Comparison of ENCODE assay signal across 8 mouse cellular contexts in the genomic region with DNA sequence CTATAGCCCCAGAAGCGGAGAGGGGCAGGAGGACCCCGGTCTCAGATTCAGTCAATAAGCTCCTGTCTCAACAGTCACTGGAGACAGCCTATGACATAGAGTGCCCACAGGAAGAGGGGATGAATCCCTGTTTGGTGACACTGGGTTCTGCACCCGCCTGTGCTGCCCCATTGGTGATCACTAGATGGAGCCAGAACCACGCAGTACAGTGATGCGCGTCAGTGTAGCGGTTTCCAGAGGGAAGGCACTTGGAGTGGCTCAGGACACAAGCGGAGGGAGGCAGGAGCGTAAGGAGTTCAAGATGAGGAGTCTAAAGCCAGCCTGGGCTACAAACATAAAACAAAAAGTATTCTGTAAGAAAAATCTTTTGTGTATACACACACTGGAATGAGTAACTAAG. TPM values are rescaled to one million over a fixed set of nuclear protein-coding genes. Genes with fewer than 3 reads are reported as not detected.
A peak's percentile ranks its signal among the peaks of the same experiment; 100 is the strongest.
DNase-seq lines count a peak whose midpoint lies in the region; ATAC-seq lines count a peak whose summit lies in the region.

No protein-coding gene starts in this region.

- peaks cover 38% of the 10 kb centered on the region for H3K4me1 ChIP-seq in hindbrain, embryonic 12.5 days
- peaks cover 12% of the 10 kb centered on the region for H3K4me1 ChIP-seq in lung, embryonic 16.5 days (replicated peaks; ENCODE audit: control insufficient read depth, insufficient read depth, low read length)

- H3K4me2 ChIP-seq in hindbrain, embryonic 12.5 days (replicated peaks): no peak overlapping the region
- no peak overlapping the region for H3K4me2 ChIP-seq in lung, embryonic 16.5 days (ENCODE audit: low read depth, low read length)

- no peaks in the 10 kb centered on the region for H3K9me3 ChIP-seq in hindbrain, embryonic 12.5 days (replicated peaks)
- no peaks in the 10 kb centered on the region for H3K9me3 ChIP-seq in lung, embryonic 16.5 days (ENCODE audit: control insufficient read depth, low read length)

- peak; percentile 73 for DNase-seq in Muller cell, postnatal 12 days (ENCODE audit: inconsistent ontology term)
- DNase-seq in cerebellum, postnatal 10 days: peak; percentile 90
- DNase-seq in frontal cortex, postnatal 14 days (ENCODE audit: low spot score in 2 of 2): peak; percentile 67 to 80
- peak; percentile 88 to 90 for DNase-seq in layer of hippocampus, postnatal 10 days (ENCODE audit: low spot score in 2 of 2)
- peak; percentile 61 for DNase-seq in ovary, adult 18-20 months (ENCODE audit: low spot score)
- DNase-seq in thymus, postnatal 0 days (ENCODE audit: low spot score): peak; percentile 68

- peak; percentile 74 for ATAC-seq in hindbrain, embryonic 12.5 days (ENCODE audit: low FRiP score)
- ATAC-seq in lung, embryonic 16.5 days (ENCODE audit: low read depth): peak; percentile 80

- H3K27me3 ChIP-seq in hindbrain, embryonic 12.5 days: 0 out of 2 replicates have a peak, but pooled peaks cover 10% of the 10 kb centered on the region
- H3K27me3 ChIP-seq in lung, embryonic 16.5 days (ENCODE audit: control insufficient read depth, insufficient read depth, low read depth, low read length): no peaks in the 10 kb centered on the region

- no peak overlapping the region for H3K9ac ChIP-seq in hindbrain, embryonic 12.5 days
- H3K9ac ChIP-seq in lung, embryonic 16.5 days (ENCODE audit: low read length): no peak overlapping the region

- H3K36me3 ChIP-seq in hindbrain, embryonic 12.5 days: no peaks in the 10 kb centered on the region
- no peaks in the 10 kb centered on the region for H3K36me3 ChIP-seq in lung, embryonic 16.5 days (ENCODE audit: control insufficient read depth, insufficient read depth, low read length)

- H3K27ac ChIP-seq in hindbrain, embryonic 12.5 days: no peak overlapping the region
- H3K27ac ChIP-seq in lung, embryonic 16.5 days (ENCODE audit: low read length): no peak overlapping the region

- H3K4me3 ChIP-seq in hindbrain, embryonic 12.5 days: no peak overlapping the region
- no peak overlapping the region for H3K4me3 ChIP-seq in lung, embryonic 16.5 days (ENCODE audit: low read length)

- 9% methylated on average over 9 of the region's 9 CpGs for WGBS in hindbrain, embryonic 12.5 days
- WGBS in lung, embryonic 16.5 days: 8% methylated on average over 9 of the region's 9 CpGs

RNA-seq across cellular contexts. Expression of a gene that starts 22.3 kb away (rescaled TPM):
- 8.7 and 10.2 TPM in 2 replicates for polyA plus RNA-seq in hindbrain, embryonic 12.5 days (2016; fragmentation: Nextera tagmentation; extraction: Ambion mirVana)
- 1 to 10 TPM; 4.1 to 4.4 TPM for total RNA-seq in layer of hippocampus, postnatal 10 days (2021)
- 6.7 and 6.9 TPM in 2 replicates for polyA plus RNA-seq in lung, embryonic 16.5 days (2015; fragmentation: Nextera tagmentation; extraction: Ambion mirVana)
- polyA plus RNA-seq in thymus, postnatal 0 days (2015; fragmentation: Nextera tagmentation; extraction: Ambion mirVana): 3.0 and 3.2 TPM in 2 replicates

RNA-seq across cellular contexts. Expression of a gene that starts 38.5 kb away (rescaled TPM):
- polyA plus RNA-seq in hindbrain, embryonic 12.5 days (2016; fragmentation: Nextera tagmentation; extraction: Ambion mirVana): 1.3 and 1.7 TPM in 2 replicates
- under 1 TPM; 0.27 to 0.71 TPM for total RNA-seq in layer of hippocampus, postnatal 10 days (2021)
- polyA plus RNA-seq in lung, embryonic 16.5 days (2015; fragmentation: Nextera tagmentation; extraction: Ambion mirVana): 0.84 and 1.5 TPM in 2 replicates
- 0.40 and 0.68 TPM in 2 replicates for polyA plus RNA-seq in thymus, postnatal 0 days (2015; fragmentation: Nextera tagmentation; extraction: Ambion mirVana)

RNA-seq across cellular contexts. Expression of a gene that starts 44.0 kb away (rescaled TPM):
- polyA plus RNA-seq in hindbrain, embryonic 12.5 days (2016; fragmentation: Nextera tagmentation; extraction: Ambion mirVana): 46.8 and 47.6 TPM in 2 replicates
- total RNA-seq in layer of hippocampus, postnatal 10 days (2021): 10 to 100 TPM; 66.7 to 72.0 TPM
- polyA plus RNA-seq in lung, embryonic 16.5 days (2015; fragmentation: Nextera tagmentation; extraction: Ambion mirVana): 40.8 and 43.6 TPM in 2 replicates
- 34.0 and 36.5 TPM in 2 replicates for polyA plus RNA-seq in thymus, postnatal 0 days (2015; fragmentation: Nextera tagmentation; extraction: Ambion mirVana)

RNA-seq across cellular contexts. Expression of a gene that starts 51.2 kb away (rescaled TPM):
- polyA plus RNA-seq in hindbrain, embryonic 12.5 days (2016; fragmentation: Nextera tagmentation; extraction: Ambion mirVana): 3.9 and 5.1 TPM in 2 replicates
- 1 to 10 TPM; 1.6 to 2.3 TPM for total RNA-seq in layer of hippocampus, postnatal 10 days (2021)
- polyA plus RNA-seq in lung, embryonic 16.5 days (2015; fragmentation: Nextera tagmentation; extraction: Ambion mirVana): 5.1 and 7.3 TPM in 2 replicates
- 17.3 and 23.6 TPM in 2 replicates for polyA plus RNA-seq in thymus, postnatal 0 days (2015; fragmentation: Nextera tagmentation; extraction: Ambion mirVana)
